Mouse (Mus musculus) stomach, postnatal 0 days (tissue): Measurements from ENCODE around the gene Fubp1.

Experiments
- CTCF ChIP-seq: IDR thresholded peaks from 2 replicates; pipeline ENCODE4 v1.5.1; 2016; ENCODE audit warnings: antibody characterized with exemption, low read depth, mild to moderate bottlenecking, moderate library complexity
- EP300 ChIP-seq: optimal IDR thresholded peaks from 2 replicates; pipeline ENCODE3; 2016; ENCODE audit warnings: antibody characterized with exemption

- TF ChIP-seq CTCF (no peak), EP300 (no peak)
These were observed 11.1 kb upstream of the Fubp1 start for GRCm38 (mm10) chr3:152199125-152199524.
